Mouse (Mus musculus): ENCODE measurements around the gene 9230104L09Rik. TPM values are rescaled to one million over a fixed set of nuclear protein-coding genes. Genes with fewer than 3 reads are reported as not detected.

The 9230104L09Rik gene
- not detected in 2 replicates for total RNA-seq (2014; fragmentation: Nextera tagmentation)
- total RNA-seq (2017): not detected in 2 replicates
- polyA plus RNA-seq (2012): not detected in 2 replicates

DNA sequence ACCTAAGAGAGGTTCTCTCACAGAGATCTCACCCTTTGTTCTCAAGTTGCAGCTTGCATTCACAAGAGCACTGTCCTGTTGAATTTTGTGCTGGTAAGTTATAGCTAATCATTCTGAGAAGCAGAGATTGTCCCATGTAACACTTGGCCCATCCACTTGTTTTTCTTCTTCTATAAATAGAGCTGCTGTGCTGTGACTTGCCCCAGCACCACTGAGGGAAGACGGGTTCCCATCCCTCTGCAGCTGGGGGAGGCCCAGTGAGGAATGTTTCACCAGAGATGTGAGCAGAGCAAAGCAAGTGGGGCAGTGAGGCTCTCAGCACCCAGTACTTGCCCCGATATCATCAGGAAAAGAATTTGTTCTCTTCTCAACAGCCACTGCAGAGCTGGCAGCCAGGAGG is at the start of gene 9230104L09Rik:
Gene 9230104L09Rik (minus strand): TSS at position 73 of the 400 bp plus-strand sequence.
- H3K4me3 ChIP-seq (ENCODE audit: low read depth, low read length): no peak within 1 kb of the TSS
- no peaks in the 10 kb centered on the region for H3K36me3 ChIP-seq (replicated peaks)
- ATAC-seq (ENCODE audit: extremely low read depth, insufficient number of reproducible peaks, low FRiP score, poor library complexity, severe bottlenecking) (no peak), DNase-seq (ENCODE audit: low spot score) (no peak)
- no peak for TF ChIP-seq POLR2AphosphoS5 (IDR thresholded peaks at IDR 0.05; ENCODE audit: insufficient replicate concordance, low read depth, low read length)
- TF ChIP-seq CTCF (IDR thresholded peaks at IDR 0.05; ENCODE audit: low read depth, low read length): no peak
- TF ChIP-seq GATA2 (IDR thresholded peaks at IDR 0.05; ENCODE audit: borderline replicate concordance, low read depth, low read length): no peak
- TF ChIP-seq TAL1 (conservative IDR thresholded peaks at IDR 0.05; ENCODE audit: low read depth, low read length): no peak
- TF ChIP-seq GATA1 (IDR thresholded peaks at IDR 0.05; ENCODE audit: borderline replicate concordance, low read length): no peak
- H3K27me3 ChIP-seq (ENCODE audit: insufficient read depth, low read length): peaks cover 2% of the 10 kb centered on the region; the same call in 1 of the 2 replicates
- no peaks in the 10 kb centered on the region for H3K4me1 ChIP-seq (ENCODE audit: insufficient read depth, low read depth, low read length)
- no peaks in the 10 kb centered on the region for H3K9me3 ChIP-seq (replicated peaks)

- ATAC-seq (ENCODE audit: extremely low read depth, insufficient number of reproducible peaks, low FRiP score, poor library complexity, severe bottlenecking): peak; percentile 82
- Histone ChIP-seq H3K4me1 (ENCODE audit: insufficient read depth, low read depth, low read length) (no peaks in the 10 kb centered on the region), H3K4me3 (ENCODE audit: low read depth, low read length) (no peak overlapping the region), H3K9me3 (replicated peaks) (no peaks in the 10 kb centered on the region), H3K36me3 (replicated peaks) (no peaks in the 10 kb centered on the region), H3K27me3 (ENCODE audit: insufficient read depth, low read length) (no peaks in the 10 kb centered on the region)
- no peak for TF ChIP-seq TAL1 (conservative IDR thresholded peaks at IDR 0.05; ENCODE audit: low read depth, low read length)
- no peak for TF ChIP-seq POLR2AphosphoS5 (IDR thresholded peaks at IDR 0.05; ENCODE audit: insufficient replicate concordance, low read depth, low read length)
- no peak for TF ChIP-seq GATA1 (IDR thresholded peaks at IDR 0.05; ENCODE audit: borderline replicate concordance, low read length)
- no peak for TF ChIP-seq GATA2 (IDR thresholded peaks at IDR 0.05; ENCODE audit: borderline replicate concordance, low read depth, low read length)
- TF ChIP-seq CTCF (IDR thresholded peaks at IDR 0.05; ENCODE audit: low read depth, low read length): peak; percentile 84
- peak; percentile 5 for DNase-seq (ENCODE audit: low spot score)
These were observed 37.4 kb upstream of the 9230104L09Rik start for GRCm38 (mm10) chr2:148902286-148902685.

DNA sequence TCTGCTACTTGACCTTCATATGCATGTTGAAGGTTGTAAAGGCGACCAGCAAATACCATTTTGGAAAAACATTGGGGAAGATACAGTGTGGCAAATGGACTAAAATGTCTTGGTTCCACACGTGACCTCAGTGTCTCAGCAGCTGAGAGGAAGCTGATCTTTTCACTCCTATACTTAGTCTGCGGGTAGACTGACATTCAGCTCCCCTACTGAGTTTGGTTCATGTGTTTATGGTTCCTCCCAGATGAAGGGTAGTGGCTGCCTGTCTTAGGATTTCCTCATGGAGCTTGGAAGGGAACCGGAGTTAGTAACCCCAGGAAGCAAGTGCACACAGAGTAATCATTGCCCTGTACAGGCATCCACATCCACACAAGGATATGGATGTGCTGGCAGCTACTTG is 35.5 kb upstream of the 9230104L09Rik start:
- ATAC-seq (ENCODE audit: extremely low read depth, insufficient number of reproducible peaks, low FRiP score, poor library complexity, severe bottlenecking) (no peak), DNase-seq (ENCODE audit: low spot score) (no peak)
- TF ChIP-seq POLR2AphosphoS5 (IDR thresholded peaks at IDR 0.05; ENCODE audit: insufficient replicate concordance, low read depth, low read length): no peak
- no peak for TF ChIP-seq GATA1 (IDR thresholded peaks at IDR 0.05; ENCODE audit: borderline replicate concordance, low read length)
- no peak for TF ChIP-seq GATA2 (IDR thresholded peaks at IDR 0.05; ENCODE audit: borderline replicate concordance, low read depth, low read length)
- Histone ChIP-seq H3K9me3 (replicated peaks) (no peaks in the 10 kb centered on the region), H3K4me1 (ENCODE audit: insufficient read depth, low read depth, low read length) (no peaks in the 10 kb centered on the region), H3K27me3 (ENCODE audit: insufficient read depth, low read length) (no peaks in the 10 kb centered on the region), H3K36me3 (replicated peaks) (no peaks in the 10 kb centered on the region), H3K4me3 (ENCODE audit: low read depth, low read length) (no peak overlapping the region)

DNA sequence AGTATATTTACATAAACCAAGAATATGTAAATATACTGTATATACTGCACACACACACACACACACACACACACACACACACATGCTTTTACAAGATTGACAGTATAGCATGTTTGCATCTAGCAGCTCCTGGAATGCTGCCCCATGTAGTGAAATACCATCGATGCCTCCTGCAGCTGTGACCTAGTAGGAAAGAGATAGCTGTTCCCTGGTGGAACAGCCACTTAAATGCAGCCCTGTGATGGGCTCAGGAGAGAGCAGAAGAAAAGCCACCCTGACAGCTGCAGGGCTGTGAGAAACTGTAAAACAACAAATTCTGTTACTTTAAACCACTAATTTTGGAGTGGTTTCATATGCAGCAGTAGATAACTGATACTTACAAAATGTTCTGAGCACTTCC is 31.4 kb upstream of the 9230104L09Rik start:
- H3K9me3 ChIP-seq (replicated peaks): no peaks in the 10 kb centered on the region
- no peaks in the 10 kb centered on the region for H3K4me1 ChIP-seq (ENCODE audit: insufficient read depth, low read depth, low read length)
- DNase-seq (ENCODE audit: low spot score) (no peak), ATAC-seq (ENCODE audit: extremely low read depth, insufficient number of reproducible peaks, low FRiP score, poor library complexity, severe bottlenecking) (no peak)
- no peaks in the 10 kb centered on the region for H3K36me3 ChIP-seq (replicated peaks)
- no peak for TF ChIP-seq CTCF (IDR thresholded peaks at IDR 0.05; ENCODE audit: low read depth, low read length)
- no peak for TF ChIP-seq POLR2AphosphoS5 (IDR thresholded peaks at IDR 0.05; ENCODE audit: insufficient replicate concordance, low read depth, low read length)
- TF ChIP-seq GATA2 (IDR thresholded peaks at IDR 0.05; ENCODE audit: borderline replicate concordance, low read depth, low read length): no peak
- no peak for TF ChIP-seq GATA1 (IDR thresholded peaks at IDR 0.05; ENCODE audit: borderline replicate concordance, low read length)
- no peak for TF ChIP-seq TAL1 (conservative IDR thresholded peaks at IDR 0.05; ENCODE audit: low read depth, low read length)
- H3K4me3 ChIP-seq (ENCODE audit: low read depth, low read length): no peak overlapping the region
- H3K27me3 ChIP-seq (ENCODE audit: insufficient read depth, low read length): no peaks in the 10 kb centered on the region

DNA sequence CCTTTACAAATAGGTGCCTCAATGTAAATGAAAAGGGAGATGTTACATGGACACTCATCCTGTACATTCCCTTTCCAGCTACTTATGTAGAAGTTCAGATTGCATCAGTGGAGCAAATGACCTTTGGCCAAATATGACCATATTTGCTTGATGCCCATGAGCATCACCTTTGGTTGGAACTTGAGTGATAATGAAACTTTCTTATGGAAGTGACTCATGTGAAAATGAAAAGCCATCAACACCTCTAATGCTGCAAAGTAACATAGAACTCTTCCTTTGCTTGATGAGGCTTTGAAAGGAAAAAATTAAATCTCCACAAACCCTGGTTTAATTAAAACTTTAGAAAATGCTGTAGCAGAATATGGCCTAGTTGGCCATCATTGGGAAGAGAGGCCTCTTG is 28.3 kb upstream of the 9230104L09Rik start:
- Histone ChIP-seq H3K4me3 (ENCODE audit: low read depth, low read length) (no peak overlapping the region), H3K9me3 (replicated peaks) (no peaks in the 10 kb centered on the region), H3K27me3 (ENCODE audit: insufficient read depth, low read length) (no peaks in the 10 kb centered on the region), H3K4me1 (ENCODE audit: insufficient read depth, low read depth, low read length) (no peaks in the 10 kb centered on the region), H3K36me3 (replicated peaks) (no peaks in the 10 kb centered on the region)
- no peak for TF ChIP-seq GATA2 (IDR thresholded peaks at IDR 0.05; ENCODE audit: borderline replicate concordance, low read depth, low read length)
- TF ChIP-seq TAL1 (conservative IDR thresholded peaks at IDR 0.05; ENCODE audit: low read depth, low read length): no peak
- no peak for TF ChIP-seq GATA1 (IDR thresholded peaks at IDR 0.05; ENCODE audit: borderline replicate concordance, low read length)
- no peak for TF ChIP-seq CTCF (IDR thresholded peaks at IDR 0.05; ENCODE audit: low read depth, low read length)
- no peak for TF ChIP-seq POLR2AphosphoS5 (IDR thresholded peaks at IDR 0.05; ENCODE audit: insufficient replicate concordance, low read depth, low read length)
- DNase-seq (ENCODE audit: low spot score) (no peak), ATAC-seq (ENCODE audit: extremely low read depth, insufficient number of reproducible peaks, low FRiP score, poor library complexity, severe bottlenecking) (no peak)

GRCm38 (mm10) chr2:148890021-148890851 is 25.4 kb upstream of the 9230104L09Rik start:
- Histone ChIP-seq H3K4me3 (ENCODE audit: low read depth, low read length) (no peak overlapping the region), H3K4me1 (ENCODE audit: insufficient read depth, low read depth, low read length) (no peaks in the 10 kb centered on the region), H3K36me3 (replicated peaks) (no peaks in the 10 kb centered on the region), H3K9me3 (replicated peaks) (no peaks in the 10 kb centered on the region), H3K27me3 (ENCODE audit: insufficient read depth, low read length) (no peaks in the 10 kb centered on the region)
- no peak for TF ChIP-seq GATA1 (IDR thresholded peaks at IDR 0.05; ENCODE audit: borderline replicate concordance, low read length)
- TF ChIP-seq GATA2 (IDR thresholded peaks at IDR 0.05; ENCODE audit: borderline replicate concordance, low read depth, low read length): no peak
- TF ChIP-seq POLR2AphosphoS5 (IDR thresholded peaks at IDR 0.05; ENCODE audit: insufficient replicate concordance, low read depth, low read length): no peak
- ATAC-seq (ENCODE audit: extremely low read depth, insufficient number of reproducible peaks, low FRiP score, poor library complexity, severe bottlenecking): no peak
- DNase-seq (ENCODE audit: low spot score): no peak
